In genomic region chr6:8469918-8470317, GRCm38 (mm10) we compare ENCODE assay signal across 14 mouse cellular contexts.
"Had no signal": no experiment of that assay in that cellular context is flagged by ENCODE, and none has a peak within 500 bp of the region (broad histone marks: within the 10 kb centered on the region; RNA-seq: fewer than 3 reads in every experiment).

No protein-coding gene starts in this region.

- H3K9me3 ChIP-seq: kidney, embryonic 15.5 days; limb, embryonic 12.5 days; liver, embryonic 15.5 days; midbrain, embryonic 13.5 days; neural tube, embryonic 15.5 days had no signal

- DNase-seq: liver; right cerebral cortex, adult 18-20 months; right cerebral cortex, postnatal 25 days; thymus, postnatal 4 days had no signal

- H3K27ac ChIP-seq: kidney, embryonic 15.5 days; layer of hippocampus, adult 2 months; limb, embryonic 12.5 days; liver, embryonic 15.5 days; midbrain, embryonic 13.5 days; neural tube, embryonic 15.5 days had no signal

- H3K9ac ChIP-seq: kidney, embryonic 15.5 days; limb, embryonic 12.5 days; liver, embryonic 15.5 days; midbrain, embryonic 13.5 days; neural tube, embryonic 15.5 days had no signal

- H3K4me2 ChIP-seq: kidney, embryonic 15.5 days; limb, embryonic 12.5 days; liver, embryonic 15.5 days; midbrain, embryonic 13.5 days; neural tube, embryonic 15.5 days had no signal

- H3K4me3 ChIP-seq: kidney, embryonic 15.5 days; layer of hippocampus, adult 2 months; limb, embryonic 12.5 days; liver, embryonic 15.5 days; midbrain, embryonic 13.5 days; myocyte; neural tube, embryonic 15.5 days had no signal

- H3K36me3 ChIP-seq: kidney, embryonic 15.5 days; limb, embryonic 12.5 days; liver, embryonic 15.5 days; midbrain, embryonic 13.5 days; neural tube, embryonic 15.5 days had no signal

- ATAC-seq: hindbrain, embryonic 16.5 days; inflammation-experienced regulatory T-cells, adult 6 months; intestine, postnatal 0 days; midbrain, embryonic 13.5 days had no signal

- H3K27me3 ChIP-seq: kidney, embryonic 15.5 days; limb, embryonic 12.5 days; neural tube, embryonic 15.5 days had no signal
